Comparison of ENCODE assay signal across 9 mouse cellular contexts in genomic region chr1:167414846-167415245, GRCm38 (mm10). TPM values are rescaled to one million over a fixed set of nuclear protein-coding genes. Genes with fewer than 3 reads are reported as not detected.
DNase-seq lines count a peak whose midpoint lies in the region; TF ChIP-seq lines count a peak whose summit lies in the region.
"Had no signal": no experiment of that assay in that cellular context is flagged by ENCODE, and none has a peak within 500 bp of the region (broad histone marks: within the 10 kb centered on the region; RNA-seq: fewer than 3 reads in every experiment).

No protein-coding gene starts in this region.

- no peak overlapping the region for H3ac ChIP-seq in C2C12 (ENCODE audit: control insufficient read depth, insufficient read length, low read depth)

- H3K4me1 ChIP-seq in liver, adult 2 months (ENCODE audit: control insufficient read depth, insufficient read depth, low read length), result no peaks in the 10 kb centered on the region

- no peak overlapping the region for H3K9ac ChIP-seq in liver, adult 2 months (ENCODE audit: low read depth, low read length)

- H3K79me2 ChIP-seq in C2C12 (ENCODE audit: control insufficient read depth, insufficient read depth), result no peaks in the 10 kb centered on the region
- H3K79me2 ChIP-seq in liver, adult 2 months (ENCODE audit: control insufficient read depth, insufficient read depth, low read length), result no peaks in the 10 kb centered on the region

- H3K27ac ChIP-seq in liver, adult 2 months (replicated peaks; ENCODE audit: insufficient read depth, low read depth, low read length), result no peak overlapping the region

- TF ChIP-seq CTCF in C2C12 (IDR thresholded peaks at IDR 0.05; ENCODE audit: control insufficient read depth, insufficient read depth, insufficient read length), result peak; percentile 67
- TF ChIP-seq CTCF in liver, adult 2 months (IDR thresholded peaks at IDR 0.05; ENCODE audit: low read depth, low read length), result peak; percentile 76

- H3K27me3 ChIP-seq in C2C12 (ENCODE audit: control insufficient read depth, insufficient read depth, insufficient read length), result peaks cover 9% of the 10 kb centered on the region
- no peaks in the 10 kb centered on the region for H3K27me3 ChIP-seq in liver, adult 2 months (ENCODE audit: control insufficient read depth, insufficient read depth, low read length)

- peak; percentile 51 for DNase-seq in T-cell, adult 2 months (ENCODE audit: low spot score)
- DNase-seq in cerebellum, postnatal 10 days, result peak; percentile 87 to 90
- peak; percentile 67 to 78 for DNase-seq in frontal cortex, postnatal 25 days (ENCODE audit: low spot score in 2 of 2)
- peak; percentile 67 to 83 for DNase-seq in kidney, adult 8-10 months
- DNase-seq in liver, adult 2 months (ENCODE audit: extremely low read depth, low read depth, low spot score), result peak; percentile 59
- peak; percentile 7 for DNase-seq in ovary, adult 18-20 months (ENCODE audit: low spot score)
- peak; percentile 72 for DNase-seq in thymus, postnatal 0 days (ENCODE audit: low spot score)

- H3K36me3 ChIP-seq in C2C12 (ENCODE audit: control insufficient read depth, insufficient read depth), result no peaks in the 10 kb centered on the region
- no peaks in the 10 kb centered on the region for H3K36me3 ChIP-seq in liver, adult 2 months (ENCODE audit: control insufficient read depth, insufficient read depth, low read length)

- 2% methylated on average over 7 of the region's 7 CpGs for WGBS in liver, adult 2 months

- TF ChIP-seq POLR2A in liver, adult 2 months (IDR thresholded peaks at IDR 0.05; ENCODE audit: extremely low read depth, insufficient read depth, low read length), result no peak

- no peak overlapping the region for H3K4me3 ChIP-seq in C2C12 (ENCODE audit: insufficient read depth, poor library complexity, severe bottlenecking)
- no peak overlapping the region for H3K4me3 ChIP-seq in liver, adult 2 months (ENCODE audit: insufficient read depth, low read depth, low read length)

- no peaks in the 10 kb centered on the region for H3K79me3 ChIP-seq in C2C12 (ENCODE audit: low read depth)

TF ChIP-seq in C2C12, 6 proteins besides CTCF, POLR2A, EP300 and RAD21:
- no peak for TF ChIP-seq MAX (IDR thresholded peaks at IDR 0.05)
- no peak for TF ChIP-seq USF1 (IDR thresholded peaks at IDR 0.05; ENCODE audit: low read depth)
- no peak for TF ChIP-seq CEBPB (IDR thresholded peaks at IDR 0.05; ENCODE audit: low read depth)
- no peak for TF ChIP-seq MYOG (IDR thresholded peaks at IDR 0.05; ENCODE audit: control insufficient read depth, extremely low read depth, insufficient read length)
- TF ChIP-seq FOSL1 (IDR thresholded peaks at IDR 0.05; ENCODE audit: insufficient read depth, low read length, poor library complexity, severe bottlenecking), result no peak
- TF ChIP-seq MYOD1 (IDR thresholded peaks at IDR 0.05; ENCODE audit: control insufficient read depth, insufficient read length, low read depth), result no peak

RNA-seq across cellular contexts. Expression of gene Mgst3, which starts 21.2 kb away (rescaled TPM):
- 108 TPM for polyA plus RNA-seq in C2C12 (2012; fragmentation: generic; extraction: Trizol)
- 62.5 and 82.7 TPM in 2 replicates for total RNA-seq in liver, adult 2 months (2014; rRNA removed)
- polyA plus RNA-seq in liver, adult 2 months (2012; rRNA removed), result 97.8 and 112 TPM in 2 replicates
- polyA plus RNA-seq in thymus, postnatal 0 days (2015; fragmentation: Nextera tagmentation; extraction: Ambion mirVana), result 36.5 and 40.7 TPM in 2 replicates

RNA-seq across cellular contexts. Expression of gene Lrrc52, which starts 51.7 kb away (rescaled TPM):
- not detected for polyA plus RNA-seq in C2C12 (2012; fragmentation: generic; extraction: Trizol)
- total RNA-seq in liver, adult 2 months (2014; rRNA removed), result not detected in 2 replicates
- not detected in 2 replicates for polyA plus RNA-seq in liver, adult 2 months (2012; rRNA removed)
- 0.12 TPM in 1 of 2 replicates, not detected in the other for polyA plus RNA-seq in thymus, postnatal 0 days (2015; fragmentation: Nextera tagmentation; extraction: Ambion mirVana)
- polyA plus RNA-seq: heart, embryonic 16.5 days had no signal

Comparison
In these comparisons a context has a peak if more than half of its experiments do, and no peak if none do; other contexts are left out.
1. DNase-seq: peak in every context shown above with its lines; median percentile 88 in cerebellum, postnatal 10 days; 75 in kidney, adult 8-10 months; 72 in frontal cortex, postnatal 25 days; 72 in thymus, postnatal 0 days; 59 in liver, adult 2 months; 51 in T-cell, adult 2 months; 7 in ovary, adult 18-20 months.